Mouse (Mus musculus) urinary bladder, postnatal 10 days (tissue): ENCODE measurements around the gene Ecd.
A peak's percentile ranks its signal among the peaks of the same experiment; 100 is the strongest.

Experiments used
- DNase-seq: peaks from one replicate; pipeline ENCODE4 v3.0.0; 2022; ENCODE audit warnings: low spot score

Gene Ecd

DNA sequence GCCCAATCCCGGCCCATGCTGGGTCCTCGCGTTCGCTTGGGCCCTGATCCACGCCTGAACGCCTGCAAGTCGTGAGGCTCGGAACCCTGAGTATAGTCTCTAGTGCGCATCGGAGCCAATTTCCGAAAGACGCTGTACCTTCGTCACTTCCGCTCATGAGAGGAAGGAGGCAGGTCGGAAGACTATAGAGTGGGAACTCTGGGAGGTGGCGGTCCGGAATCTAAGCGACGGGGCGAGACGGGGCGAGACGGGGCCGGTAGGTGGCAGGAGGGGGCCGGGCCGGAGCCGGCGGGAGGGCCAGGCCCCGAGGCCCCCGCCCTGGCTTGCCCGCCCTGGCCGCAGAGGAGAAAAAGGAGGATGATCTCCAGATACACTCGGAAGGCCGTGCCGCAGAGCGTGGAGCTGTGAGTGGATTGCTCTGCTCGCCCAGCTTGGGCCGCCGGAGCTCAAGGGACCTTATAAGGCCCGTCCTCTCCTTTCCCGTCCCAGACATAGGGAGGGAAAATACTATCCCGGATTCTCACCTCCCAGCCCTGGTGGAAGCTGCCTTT lies at the start of gene Ecd, which contains the start of gene Fam149b:
TSS of gene Ecd (minus strand) at position 131 of the 551 bp plus-strand sequence.
TSS of gene Fam149b (plus strand) at position 172 of the 551 bp plus-strand sequence.
- DNase-seq: peak; percentile 66

DNA sequence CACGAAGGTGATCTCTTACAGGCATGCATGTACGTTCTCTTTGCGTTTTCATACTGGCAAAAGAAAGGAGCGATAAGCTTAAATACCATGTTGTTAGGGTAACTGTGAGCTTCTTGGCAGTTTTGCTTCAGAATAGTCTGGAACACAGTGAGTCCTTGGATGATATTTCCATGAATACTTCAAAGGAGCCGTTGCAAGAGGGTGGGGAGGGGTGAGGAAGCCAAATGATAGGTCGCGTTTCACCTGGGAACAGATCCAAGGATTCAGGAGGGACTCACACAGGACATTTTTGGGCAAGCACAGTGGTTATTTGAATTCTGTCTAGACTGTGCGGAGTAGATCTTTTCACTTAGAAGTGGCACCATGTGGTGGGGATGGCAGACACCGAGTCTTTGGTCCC lies 49.3 kb upstream of the Ecd start:
- DNase-seq: no peak

DNA sequence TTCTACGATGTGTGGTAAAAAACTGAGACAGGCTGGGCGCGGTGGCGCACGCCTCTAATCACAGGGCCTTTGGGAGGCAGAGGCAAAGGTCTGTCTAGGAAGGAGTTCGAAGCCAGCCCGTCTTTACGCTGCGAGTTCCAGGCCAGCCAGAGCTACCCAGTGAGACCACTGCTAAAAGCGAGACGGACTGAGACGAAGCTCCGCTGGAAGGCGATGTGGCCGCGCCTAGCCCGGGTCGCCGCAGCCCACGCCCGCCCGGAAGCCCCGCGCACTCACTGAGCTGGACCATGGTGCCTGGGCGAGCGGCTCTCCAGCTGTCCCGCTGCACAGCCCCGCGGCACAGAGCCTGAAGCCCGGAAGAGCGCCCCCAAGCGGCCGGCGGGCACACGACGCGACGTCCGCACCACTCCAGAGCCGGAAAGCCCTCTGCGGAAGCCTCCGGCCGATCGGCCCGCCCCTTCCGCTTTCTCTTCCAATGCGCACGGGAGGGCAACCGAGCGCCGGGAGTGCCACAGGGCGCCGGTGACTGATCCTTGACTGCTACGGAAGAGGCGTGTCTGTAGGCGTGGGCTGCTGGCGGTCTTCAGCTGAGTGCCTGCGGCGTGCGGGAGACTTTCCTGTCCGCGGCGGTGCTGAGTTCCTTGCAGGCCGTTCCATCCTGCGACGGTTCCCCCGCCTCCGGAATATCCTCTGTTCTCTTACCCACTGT lies 45.4 kb upstream of the Ecd start, which contains the start of gene Mrps16:
TSS of gene Mrps16 (minus strand) at position 430 of the 709 bp plus-strand sequence.
- peak; percentile 73 for DNase-seq

DNA sequence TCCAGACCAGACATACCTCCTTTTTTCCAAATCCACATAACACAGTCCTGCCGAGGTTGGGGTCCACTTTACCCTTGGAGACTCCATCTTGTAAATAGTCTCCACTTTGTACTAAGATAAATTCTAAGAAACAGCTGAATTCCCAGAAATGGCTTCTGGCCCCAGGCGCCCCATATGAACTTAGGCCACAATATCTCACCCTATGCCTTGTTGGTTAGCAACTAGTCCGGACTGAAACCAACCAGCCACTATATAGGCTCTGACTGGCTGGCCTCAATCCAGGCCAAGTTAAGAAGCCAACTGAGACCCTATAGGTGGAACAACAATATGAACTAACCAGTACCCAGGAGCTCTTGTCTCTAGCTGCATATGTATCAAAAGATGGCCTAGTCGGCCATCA lies 44.4 kb upstream of the Ecd start:
- no peak for DNase-seq

DNA sequence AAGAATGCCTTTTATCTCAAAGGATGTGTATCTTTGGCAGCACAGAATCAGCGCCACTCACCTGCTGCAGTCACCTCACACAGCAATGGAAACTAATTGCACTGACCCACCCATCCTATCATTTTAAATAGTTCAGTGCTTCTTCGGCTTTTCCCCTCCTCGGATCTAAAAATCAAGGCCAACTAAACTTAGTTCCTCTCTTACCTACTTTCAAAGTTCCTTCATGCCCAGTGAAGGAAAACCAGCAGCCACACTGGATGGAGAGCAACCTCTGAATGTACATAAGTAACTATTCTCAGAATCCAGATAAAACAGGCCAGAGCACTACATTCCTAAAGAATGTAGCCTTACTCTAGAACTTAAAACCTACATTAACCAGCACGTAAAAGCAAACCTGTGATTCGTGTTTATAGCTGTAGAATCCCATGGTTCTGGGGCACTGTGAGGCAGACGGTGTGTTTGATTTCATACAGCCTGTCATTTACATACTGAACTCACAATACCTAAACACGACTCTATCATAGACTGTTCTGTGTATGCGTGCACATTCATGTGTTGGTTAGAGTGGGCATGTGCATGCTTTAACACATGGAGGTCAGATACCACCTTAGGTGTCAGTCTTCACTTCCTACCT lies 41.6 kb upstream of the Ecd start:
- DNase-seq: no peak

DNA sequence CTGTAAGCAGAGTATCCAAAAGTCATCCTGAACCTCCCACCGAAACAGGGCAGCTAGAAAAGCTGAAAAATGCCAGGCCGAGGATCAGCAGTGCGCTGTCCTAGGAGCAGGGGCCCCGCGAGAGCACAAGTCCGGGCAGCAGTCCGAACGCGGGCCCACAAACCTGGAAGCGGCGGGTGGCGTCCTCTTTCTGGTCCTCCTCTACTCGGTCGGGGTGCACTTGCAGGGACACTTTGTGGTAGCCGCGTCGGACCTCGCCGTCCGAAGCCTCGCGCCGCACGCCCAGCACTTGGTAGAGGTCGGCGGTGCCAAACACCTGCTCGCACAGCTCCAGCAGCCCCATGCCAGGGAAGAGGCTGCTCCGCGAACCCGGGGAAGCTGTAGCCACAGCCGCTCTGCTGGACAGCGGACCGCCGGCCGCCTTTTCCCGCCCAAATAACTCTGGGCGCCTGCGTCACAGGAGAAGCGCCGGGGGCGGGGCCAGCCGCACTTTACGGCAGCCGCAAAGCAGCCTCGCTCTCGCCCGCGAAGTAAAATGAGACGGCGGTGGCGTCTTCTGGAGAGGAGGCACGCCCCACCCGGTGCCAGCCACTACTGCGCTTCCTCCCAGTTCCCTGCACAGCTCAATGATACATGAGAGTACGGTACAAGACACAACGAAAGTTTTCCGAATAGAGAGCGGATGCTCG lies 40.7 kb upstream of the Ecd start, which contains the start of gene Dnajc9:
TSS of gene Dnajc9 (minus strand) at position 470 of the 689 bp plus-strand sequence.
- DNase-seq: peak; percentile 83

DNA sequence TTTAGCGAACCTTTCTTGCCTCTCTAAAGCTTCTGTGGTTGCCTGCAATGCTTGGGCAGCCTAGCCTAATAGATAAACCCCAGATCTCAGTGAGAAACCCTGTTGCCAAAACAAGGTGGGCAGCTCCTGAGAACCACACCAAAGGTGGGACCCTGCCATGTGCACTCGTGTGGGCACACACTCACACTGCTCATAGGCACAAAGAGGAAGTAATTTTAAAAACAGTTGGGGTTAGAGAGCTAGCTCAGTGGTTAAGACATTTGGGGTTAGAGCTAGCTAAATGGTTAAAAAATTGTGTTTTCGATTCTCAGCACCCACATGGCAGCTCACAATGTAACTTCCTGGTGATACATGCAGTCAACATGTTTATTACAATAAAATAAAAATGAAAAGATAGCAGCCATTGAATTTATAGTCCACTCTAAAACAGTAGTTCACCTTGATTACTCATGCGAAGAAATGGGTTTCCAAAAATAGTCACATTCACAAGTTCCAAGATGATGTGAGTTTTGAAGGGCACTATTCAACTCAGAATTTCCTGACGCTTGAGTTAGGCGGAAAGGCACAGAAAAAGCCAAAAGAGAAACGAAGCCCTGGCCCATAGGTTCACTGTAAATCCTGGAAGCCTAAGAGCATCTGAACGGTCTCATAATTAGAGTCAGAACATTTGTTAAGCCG lies 32.0 kb upstream of the Ecd start:
- no peak for DNase-seq

DNA sequence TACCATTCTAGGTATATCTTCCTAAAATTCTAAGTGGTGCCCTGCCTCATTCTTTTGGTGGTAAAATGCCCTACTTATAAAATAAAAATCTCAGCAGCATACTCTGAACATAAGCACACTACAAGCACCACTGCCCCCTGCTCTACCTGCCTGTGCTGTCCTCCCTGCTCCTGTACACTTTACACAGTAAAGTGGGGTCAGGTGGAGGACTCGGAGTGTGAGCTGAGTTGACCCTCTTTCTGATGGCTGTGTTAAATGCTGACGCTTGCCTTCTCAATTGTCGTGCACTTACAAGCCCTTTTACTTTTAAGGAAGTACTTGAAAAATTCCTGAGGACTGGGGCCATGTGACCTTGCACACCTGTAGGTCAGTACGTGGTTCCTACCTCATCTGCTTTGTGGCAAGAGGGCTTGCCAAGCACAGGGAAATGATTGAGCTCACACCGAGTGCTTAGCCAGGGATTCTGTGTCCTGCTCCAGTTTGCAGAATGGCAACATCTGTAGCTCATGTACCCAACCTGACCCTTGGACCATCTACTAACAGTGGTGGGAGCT lies 31.2 kb upstream of the Ecd start:
- DNase-seq: no peak

DNA sequence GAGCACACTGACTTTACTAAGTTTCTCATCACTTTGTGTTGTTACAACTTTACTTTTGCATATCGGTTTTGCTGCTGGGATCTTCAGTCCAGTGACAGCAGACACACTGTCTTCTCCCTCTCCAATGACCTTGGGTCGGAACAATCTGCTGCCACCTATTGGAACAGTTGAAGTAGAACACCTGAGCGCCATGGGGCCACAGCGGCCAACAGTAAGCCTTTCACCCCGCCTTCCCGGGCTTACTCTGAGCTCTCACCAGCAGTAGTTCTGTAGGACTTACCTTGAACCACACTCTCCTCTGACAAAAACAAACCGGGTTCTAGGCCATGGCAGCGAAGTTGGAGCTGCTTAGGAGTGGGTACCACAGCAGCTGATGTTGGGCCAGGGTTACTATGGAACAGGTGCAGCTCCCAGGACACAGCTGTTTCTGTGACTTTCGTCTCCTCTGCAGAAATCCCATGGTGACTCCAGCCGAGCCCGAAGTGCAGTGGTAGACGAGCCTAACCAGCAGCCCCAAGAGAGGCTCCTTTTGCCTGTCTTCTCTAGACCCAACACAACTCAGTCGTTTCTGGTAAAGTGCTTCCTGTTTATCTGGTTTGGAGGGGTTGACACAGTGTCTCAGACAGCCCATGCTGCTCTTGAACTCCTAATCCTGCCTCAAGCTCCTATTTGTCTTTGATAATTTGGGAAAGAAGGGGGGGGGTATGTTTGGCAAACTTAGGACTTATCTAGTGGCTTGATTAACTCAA lies 30.6 kb upstream of the Ecd start:
- DNase-seq: no peak

DNA sequence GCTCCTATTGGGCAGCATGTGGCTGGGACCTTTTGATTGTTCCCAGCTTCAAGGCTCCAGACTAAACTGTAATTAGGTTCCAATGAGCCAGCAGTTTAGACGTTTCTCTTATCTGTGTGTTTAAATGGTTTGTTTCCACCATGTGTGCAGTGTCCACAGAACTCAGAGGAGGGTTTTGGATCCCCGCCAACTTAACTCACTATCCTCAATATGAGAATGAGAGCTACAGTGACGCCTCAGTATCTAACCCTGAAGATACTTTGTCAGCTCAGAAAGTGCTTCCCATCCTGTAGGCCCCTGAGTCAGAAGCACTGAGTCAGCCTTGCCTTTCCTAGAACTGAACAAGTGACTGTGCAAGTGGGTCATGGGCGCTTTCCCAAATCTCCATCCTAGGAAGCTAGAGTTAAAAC lies 29.2 kb upstream of the Ecd start:
- no peak for DNase-seq

DNA sequence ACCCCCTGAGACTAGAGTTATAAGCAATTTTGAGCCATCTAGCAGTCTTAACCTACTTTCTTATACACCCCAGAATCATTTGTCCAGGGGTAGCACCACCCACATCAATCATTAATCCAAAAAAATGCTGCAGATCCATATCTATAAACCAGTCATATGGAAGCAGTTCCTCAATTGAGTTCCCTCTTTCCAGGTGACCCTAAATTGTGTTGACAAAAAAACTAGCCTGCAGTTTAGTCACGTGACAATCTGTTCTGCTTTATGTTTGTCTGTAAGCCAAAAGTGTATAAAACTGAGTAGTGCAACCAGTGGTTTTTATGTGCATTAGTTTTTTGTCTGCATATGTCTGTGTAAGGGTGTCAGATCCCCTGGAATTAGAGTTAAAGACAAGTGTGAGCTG lies 23.9 kb upstream of the Ecd start:
- no peak for DNase-seq

DNA sequence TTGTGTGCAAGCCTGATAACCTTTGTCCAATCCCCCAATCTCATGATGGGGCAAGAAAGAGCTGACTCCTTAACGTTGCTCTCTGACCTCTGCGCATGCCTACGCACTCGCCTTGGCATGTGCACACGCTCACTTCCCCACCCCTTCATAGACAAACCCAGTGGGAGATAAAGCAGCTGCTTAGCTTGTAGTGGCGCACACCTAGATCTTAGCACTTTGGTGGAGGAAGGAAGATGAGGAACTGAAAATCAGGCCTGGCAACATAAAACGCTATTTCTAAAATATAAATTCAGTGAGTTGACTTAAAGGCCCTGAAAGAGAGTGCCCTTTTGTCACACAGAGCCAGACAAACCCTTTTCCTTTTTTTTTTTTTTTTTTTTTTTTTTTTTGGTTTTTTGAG lies 22.9 kb upstream of the Ecd start:
- DNase-seq: no peak

DNA sequence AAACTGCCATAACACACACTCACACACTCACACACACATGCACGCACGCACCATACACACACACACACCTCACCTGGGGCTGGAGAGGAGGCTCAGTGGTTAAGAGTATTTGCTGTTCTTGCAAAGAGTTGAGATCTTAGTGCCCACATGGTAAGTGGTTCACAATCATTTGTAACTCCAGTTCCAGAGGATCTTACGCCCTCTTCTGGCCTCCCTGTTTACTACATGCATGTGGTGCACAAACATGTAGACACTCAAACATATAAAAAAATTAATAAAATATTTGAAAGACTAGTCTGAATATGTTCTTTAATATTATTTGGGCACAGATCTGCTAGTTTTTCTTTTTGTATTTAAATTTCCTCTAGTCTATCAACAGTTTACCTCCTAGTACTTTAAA lies 20.4 kb upstream of the Ecd start:
- no peak for DNase-seq

DNA sequence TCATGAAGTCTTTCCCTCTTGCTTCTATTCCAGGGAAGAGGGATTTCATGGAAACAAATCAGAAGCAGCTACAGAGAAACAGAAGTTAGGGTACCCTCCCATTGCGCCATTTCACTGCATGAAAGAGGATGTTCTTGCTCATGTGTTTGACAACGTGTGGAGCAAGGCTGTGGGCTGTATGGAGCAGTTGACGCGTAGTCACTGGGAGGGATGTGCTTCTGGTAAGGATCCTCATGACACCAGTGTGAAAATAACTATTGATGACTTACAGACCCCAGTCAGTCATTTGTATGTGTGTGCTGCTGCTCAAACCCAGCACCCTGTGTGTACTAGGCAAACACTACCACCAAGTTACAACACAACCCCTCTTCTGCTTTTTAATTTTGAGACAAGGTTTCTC lies 15.3 kb upstream of the Ecd start:
- no peak for DNase-seq

DNA sequence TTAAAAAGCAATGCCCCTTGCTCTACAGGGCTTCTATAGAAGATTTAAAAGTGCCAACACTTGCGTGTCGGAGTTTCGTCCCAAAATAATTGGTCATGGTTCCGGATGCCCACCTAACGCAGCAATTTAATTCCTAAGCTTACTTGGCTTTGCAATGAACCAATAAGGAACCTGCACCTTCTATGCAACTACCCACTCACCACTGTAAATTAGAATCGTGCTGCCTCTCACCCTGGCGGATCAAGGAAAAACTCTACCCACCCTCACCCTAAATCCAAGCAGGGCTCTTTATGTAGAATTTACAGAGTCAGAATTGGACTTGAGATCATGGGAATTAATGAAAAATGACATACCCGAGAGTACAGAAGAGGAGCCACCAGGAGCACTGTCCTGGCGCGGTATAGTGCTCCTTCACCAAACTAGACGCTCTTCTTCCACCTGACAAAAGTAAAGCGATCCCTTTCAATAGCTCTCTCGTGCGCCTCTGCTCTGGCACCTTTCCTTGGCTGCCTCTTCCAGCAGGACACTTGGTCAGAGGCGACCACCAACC lies 405 bp downstream of the Ecd start:
- DNase-seq: no peak

DNA sequence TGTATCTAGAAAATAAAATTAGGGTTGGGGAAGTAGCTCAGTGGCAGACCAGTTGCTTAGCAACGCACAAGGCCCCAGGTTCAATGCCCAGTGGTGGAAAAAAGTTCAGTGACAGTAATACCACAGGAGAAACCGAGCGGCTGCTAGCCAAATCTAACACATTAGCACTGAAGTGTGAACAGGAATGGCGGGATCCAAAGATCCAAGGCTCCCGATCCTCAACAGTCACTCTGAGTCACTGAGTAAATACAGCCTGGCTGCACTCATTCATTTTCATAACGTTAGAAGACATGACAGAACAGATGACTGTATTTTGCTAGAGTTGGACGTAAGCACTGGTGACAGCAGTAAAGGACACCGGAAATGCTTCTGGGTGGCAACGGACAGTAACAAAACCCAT lies 2.0 kb downstream of the Ecd start:
- no peak for DNase-seq

DNA sequence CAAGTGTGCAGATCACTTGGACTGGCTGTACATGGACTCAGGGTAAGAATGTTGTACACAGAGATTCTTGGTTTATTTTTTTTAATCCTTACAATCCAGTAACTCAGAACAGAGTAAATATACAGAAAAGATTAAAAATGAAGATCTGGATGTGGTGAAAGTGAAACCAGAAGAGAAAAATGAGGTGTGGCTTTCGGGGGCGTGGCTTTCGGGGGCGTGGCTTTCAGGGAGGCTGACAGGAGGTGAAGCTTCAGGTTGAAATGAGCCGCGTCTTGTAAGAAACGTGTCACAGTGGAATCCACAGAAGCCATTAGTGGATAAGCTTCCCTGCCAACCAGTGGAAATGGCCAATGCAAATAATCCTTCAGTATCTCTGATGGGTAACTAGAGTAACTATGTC lies 7.1 kb downstream of the Ecd start:
- no peak for DNase-seq

DNA sequence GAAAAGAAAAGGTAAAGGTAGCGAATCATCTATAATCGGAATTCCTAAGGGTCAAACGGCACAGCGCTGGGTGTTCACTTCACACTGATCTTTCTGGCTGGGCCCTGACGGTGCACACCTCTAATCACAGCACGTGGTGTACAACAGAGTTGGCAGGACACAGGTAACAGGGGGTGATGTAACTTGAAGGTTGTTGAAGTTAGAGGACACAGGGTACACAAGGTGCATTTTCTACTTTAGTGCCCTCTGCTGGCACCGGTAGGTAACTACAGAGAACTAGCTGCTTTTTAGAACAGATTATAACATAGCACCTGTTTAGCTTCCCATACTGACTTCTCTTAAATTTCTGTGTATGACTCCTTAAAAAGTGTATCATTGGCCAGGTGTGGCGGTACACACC lies 7.8 kb downstream of the Ecd start:
- no peak for DNase-seq

DNA sequence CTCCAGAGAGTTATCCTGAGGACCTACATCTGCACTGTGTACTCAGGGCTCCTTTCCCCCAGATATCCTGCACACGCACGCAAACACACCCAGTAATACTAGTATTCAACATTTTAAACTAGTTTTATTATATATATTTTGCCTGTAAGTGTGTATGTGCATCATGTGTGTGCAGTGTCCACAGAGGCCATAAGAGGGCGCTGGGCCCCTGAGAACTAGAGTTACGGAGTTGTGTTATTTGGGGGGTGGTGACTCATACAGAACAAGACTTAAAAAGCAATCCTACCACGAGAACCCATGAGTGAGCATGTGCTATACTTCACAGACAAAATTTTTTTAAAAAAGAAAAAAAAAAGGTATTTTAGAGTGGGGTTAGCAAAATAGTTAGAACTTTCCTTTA lies 8.5 kb downstream of the Ecd start:
- DNase-seq: no peak

DNA sequence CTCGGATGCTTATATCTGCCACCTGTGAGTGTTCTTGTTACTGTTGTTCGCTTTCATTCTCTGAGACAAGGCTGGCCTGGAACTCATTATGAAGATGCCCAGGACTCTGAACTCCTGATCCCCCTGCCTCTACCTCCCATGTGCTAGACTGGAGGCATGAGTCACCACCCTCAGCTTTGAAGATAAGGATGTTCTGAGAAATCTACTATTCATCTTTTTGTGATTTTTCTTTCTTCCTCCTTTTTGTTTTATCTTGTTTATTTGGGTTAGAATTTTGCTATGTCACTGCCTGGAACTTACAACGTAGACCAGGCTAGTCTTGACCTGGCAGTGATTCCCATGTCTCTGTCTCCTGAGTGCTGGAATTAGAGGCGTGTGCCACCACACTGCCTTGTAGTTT lies 16.6 kb downstream of the Ecd start:
- DNase-seq: no peak

DNA sequence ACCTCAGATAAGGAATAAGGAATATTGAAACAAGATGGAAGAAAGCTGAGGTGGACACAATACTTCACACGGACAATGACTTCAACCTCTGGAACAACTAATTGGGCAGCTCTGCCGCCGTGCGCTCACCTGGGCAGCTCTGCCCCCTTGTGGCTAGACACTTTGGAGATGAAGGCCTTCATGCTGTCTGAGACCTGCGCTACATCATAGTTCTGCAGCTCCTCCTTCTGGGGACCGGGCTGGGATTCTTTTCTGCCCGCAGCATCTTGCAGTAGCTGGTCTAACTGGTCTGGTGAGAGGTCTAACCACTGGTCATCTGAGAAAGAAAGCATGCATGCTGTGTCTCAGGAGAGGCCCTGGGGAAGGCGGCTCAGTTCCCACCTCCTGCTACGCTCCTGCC lies 19.4 kb downstream of the Ecd start:
- DNase-seq: no peak
